Mouse (Mus musculus) adrenal gland, adult (tissue): ENCODE measurements around the gene Kat5.

Experiments used
- DNase-seq, 2 experiments: peaks; one replicate each; pipeline ENCODE4 v3.0.0; 2022 to 2023; ENCODE audit warnings: low spot score in 1 of 2; ENCODE audit not compliant: inconsistent age in 2 of 2

The Kat5 gene

DNA sequence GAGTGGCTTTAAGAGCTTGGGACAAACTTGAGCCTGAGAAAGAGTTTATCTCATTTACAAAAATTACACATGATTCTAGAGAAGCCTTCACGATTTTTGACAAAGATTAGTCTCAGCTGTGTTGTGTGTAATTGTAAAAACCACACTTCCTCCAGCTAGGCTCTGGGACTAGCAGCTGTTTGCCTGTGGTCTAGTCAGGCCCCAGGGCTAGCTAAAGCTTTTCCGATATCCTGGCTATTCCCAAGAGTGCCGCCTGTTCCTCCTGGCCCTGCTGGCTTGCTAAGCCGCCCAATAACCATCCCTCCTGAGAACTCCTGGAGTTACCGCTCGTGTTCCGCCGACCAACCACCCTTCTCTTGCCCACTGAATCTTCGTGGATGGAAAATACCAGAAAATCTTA lies 22.1 kb upstream of the Kat5 start:
- DNase-seq = no peak

DNA sequence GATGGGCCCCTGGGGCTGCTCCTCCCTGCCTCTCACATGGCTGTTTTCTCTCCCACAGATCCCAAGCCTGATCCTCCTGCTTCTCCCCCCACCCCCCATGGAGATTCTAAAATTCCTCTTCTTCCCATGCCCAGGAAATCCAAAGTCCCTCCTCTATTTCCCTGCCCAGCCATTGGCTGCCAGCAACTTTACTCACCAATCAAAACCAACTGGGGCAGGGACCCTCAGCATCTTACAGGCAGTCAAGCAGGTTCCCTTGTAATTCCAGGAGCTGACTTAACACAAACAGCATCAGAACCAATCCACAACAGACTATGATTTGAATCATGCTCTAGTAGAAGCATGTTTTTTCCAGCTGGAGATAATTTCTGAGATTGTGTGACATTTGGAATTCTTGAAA lies 19.9 kb upstream of the Kat5 start:
- no peak for DNase-seq

DNA sequence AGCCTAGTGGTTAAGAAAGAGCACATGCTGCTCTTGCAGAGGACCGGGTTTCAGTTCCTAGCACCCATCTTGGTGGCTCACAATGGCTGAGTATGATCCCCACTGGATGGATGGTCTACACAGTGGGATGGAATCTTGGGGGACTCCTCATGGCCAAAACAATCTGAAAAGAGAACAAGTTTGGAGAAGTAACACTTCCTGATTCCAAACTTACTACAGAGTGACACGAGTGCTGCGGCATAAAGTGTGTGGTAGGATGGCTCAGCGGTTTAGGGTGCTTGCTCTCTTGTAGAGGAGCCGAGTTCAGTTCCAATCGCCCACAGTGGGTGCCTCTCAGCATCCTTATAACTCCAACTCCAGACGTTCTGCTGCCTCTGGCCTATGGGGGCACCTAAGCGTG lies 15.3 kb upstream of the Kat5 start:
- DNase-seq = no peak

DNA sequence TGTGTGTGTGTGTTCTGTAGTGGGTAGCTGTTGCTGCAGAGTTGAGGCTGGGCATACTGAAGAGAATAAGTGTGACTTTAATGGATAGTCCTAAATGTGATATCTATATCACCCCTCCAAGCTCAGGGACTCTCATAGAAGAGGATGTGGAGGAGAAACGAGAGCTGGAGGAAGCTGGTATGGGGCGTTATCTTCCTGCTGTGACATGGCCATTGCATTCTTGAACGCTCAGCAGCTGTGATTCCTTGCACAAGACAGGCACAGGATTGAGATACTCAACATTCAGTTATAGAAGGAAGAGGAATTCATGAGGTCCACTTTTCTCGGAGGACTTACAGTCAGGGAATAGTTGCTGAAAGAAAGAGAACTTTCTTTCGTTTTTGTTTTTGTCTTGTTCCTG lies 11.8 kb upstream of the Kat5 start:
- no peak for DNase-seq

DNA sequence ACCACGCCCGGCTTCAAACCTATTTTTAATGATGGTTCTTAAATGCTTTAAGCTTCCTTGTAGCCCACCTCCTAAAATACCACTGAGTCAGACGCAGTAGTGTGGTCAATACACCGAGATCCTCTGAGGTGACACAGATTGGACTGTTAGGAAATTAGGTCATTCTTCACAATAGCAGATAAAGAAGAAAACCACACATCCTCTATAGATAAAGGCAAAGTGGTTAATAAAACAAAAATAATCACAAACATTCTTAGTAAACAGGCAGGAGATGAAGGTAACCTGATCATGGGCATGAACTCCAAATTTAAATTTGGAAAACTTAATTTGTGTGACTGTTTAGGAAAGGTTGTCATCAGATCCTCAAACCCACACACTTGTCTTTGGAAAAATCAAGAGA lies 10.0 kb upstream of the Kat5 start:
- no peak for DNase-seq

DNA sequence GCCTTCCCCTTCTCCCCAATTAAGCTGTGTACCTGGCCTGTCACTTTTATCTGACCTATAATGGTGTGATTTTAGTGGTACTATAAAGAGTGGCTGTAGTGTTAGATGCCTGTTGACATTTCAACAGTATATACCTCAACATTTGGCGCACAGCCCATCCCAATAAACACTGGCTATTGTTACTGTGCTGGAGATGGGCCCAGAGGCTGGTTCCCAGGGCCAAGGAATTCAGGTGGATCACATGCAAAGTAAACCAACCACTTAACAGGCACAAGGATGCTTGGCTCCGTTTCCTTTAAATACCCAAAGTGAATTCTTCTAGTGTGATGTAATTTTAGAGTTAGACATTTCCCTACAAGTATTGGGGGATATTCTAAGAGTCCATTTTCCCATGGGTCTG lies 4.9 kb upstream of the Kat5 start:
- DNase-seq = no peak

DNA sequence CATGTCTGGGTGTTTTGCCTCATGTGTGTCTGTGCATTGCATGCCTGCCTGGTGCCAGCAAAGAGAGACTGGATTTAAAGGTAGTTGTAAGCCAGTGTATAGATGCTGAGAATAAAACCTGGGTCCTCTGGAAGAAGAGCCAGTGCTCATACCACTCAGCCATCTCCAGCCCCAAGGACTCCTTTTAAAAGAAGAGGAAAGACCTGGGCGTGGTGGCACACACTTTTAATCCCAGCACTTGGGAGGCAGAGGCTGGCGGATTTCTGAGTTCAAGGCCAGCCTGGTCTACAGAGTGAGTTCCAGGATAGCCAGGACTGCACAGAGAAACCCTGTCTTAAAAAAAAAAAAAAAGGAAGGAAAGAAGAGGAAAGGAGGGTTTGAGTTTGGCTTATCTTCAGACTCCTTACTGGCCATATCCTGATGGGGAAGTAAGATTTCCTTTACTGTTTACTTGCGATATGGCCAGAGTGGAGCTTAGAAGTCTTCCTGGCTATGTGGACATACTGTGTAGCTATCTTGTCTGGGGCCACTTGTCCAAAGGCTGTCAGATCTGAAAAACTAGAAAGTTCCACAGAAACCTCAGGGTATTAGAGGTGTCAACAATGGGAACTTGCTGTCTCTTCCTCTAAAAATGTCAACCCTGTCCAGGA lies 2.9 kb upstream of the Kat5 start:
- DNase-seq = no peak

DNA sequence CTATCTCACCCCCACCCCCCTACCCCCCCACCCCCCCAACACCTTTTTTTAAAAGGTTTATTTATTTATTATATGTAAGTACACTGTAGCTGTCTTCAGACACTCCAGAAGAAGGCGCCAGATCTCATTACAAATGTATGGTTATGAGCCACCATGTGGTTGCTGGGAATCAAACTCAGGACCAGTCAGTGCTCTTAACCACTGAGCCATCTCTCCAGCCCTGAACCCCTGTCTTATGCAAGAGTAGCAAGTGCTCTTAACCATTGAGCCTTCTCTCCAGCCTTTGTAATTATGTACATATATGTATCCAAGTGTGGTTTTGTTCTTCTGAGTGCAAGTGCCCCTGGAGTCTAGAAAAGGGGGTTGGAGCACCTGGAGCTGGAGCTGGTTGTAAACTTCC lies 1.9 kb upstream of the Kat5 start:
- DNase-seq = no peak

DNA sequence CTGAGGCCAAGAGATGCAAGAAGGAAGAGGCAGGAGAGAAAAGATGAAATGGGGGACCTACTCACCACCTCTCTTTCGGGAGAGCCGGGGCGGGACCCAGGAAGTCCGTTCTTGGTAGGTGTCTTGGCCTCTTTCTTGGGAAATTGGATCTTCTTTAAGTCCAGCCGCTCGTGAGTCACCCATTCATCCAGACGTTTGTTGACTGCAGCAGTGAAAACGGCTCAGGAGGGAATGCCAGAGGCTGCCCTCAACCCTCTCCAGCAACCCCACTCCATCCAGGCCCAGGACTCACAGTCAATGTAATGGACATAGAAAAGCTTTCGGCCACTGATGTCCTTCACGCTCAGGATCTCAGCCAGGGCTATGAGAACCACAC lies 878 bp downstream of the Kat5 start:
- DNase-seq = no peak

DNA sequence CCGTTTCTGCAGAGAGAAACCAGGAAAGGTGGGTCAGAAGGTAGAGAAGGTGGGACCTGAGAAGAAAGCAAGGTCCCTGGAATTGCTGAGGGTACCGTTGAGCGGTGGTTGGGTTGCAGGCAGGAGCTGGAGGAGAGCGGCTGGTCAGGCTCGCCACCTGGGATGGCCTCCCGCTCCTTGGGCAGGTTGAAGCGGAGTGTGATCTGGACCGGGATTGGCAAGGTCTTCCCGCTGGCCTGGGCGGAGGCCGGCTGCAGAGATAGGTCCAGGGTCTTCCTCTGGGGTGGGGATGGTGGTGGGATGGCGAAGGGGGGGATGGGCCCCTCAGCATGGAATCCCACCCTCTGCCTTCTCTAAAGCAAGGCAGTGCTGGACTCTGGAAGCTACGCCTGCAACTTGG lies 1.3 kb downstream of the Kat5 start:
- DNase-seq = peak in 1 of 2 experiments; percentile 27

DNA sequence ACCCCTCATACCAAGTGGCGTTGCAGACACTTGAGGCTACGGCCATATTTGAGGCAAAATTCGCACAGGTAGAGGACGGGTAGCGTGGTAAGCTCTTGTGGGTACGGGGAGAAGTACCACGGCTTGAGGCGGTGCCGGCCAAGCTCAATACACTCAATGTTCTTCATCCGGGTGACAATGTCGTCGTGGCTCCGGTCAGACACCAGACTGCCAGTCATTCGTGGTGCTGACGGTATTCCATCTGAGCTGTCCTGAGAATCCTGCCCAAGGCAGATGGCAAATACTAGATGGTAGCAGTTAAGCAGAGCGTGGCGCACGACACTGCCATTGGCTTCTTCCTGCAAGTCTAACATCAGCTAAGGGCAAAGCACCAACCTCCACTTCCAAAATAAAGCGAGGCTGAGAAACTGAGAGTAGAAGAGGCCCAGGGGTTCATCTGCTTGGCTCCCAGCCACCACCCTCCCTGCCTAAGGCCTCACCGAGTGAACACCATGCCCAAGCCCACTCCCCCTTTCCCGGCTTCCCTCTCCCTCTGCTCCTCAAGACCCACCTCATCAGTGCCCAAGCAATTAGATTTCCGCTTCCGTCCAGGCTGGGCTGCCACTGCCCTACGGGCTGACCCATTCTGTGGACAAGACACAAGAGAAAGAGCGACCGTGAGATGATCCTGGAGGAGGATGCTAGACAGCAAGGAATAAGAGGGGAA lies 2.2 kb downstream of the Kat5 start:
- peak; percentile 22 to 44 for DNase-seq

DNA sequence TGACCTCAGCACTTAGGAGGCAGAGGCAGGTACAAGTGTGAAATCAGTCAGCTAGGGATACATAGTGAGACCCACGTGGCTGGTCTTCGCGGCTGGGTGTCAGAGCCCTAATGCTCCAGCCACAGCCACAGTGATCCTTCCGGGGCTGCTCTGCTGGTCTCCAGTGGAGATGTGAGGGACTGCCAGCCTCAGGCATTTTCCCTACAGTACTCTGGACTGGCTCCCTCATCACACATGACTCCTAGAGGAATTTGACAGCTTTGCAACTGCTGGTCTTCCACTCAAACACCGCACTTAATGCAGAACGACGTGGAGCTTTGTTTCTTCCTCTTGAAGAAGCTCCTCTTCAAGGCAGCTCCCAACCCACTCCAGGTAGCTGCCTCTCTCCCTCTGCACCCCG lies 3.8 kb downstream of the Kat5 start:
- no peak for DNase-seq

DNA sequence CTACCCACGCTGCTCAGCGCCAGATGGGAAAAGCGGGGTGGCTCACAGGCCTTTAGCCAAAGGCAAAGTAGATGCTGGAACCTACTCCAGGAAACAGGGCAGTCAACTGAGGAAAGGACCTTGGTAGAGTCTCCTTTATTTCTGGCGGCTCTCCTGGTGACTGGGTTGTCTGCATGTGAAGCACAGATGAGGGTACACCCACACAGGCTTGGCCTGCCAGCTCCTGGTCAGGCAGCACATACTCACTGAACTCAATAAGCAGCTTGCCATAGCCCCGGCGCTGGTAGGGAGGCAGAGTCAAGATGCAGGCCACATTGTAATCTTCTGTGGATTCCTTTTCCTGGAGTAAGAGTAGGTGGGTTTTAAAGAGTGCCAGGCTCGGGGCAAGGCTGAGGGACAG lies 4.9 kb downstream of the Kat5 start:
- DNase-seq = no peak

DNA sequence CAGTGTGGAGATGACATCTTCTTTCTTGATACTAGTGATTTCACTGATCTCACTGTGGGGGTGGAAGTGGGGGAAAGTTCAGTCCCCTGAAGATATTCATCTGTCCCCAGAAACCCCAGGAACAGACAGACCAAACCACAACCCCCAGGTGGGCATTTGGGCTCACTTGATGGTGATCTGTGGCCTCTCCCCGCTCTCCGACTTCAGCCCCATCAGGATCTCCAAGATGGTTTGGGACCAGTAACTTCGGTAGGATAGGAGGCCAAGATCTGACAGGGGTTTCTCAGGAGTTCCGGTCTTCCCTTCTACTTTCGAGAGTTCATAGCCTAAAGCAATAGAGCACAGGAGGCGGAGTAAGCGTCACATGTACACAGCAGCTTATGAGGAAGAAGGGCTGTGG lies 6.4 kb downstream of the Kat5 start:
- no peak for DNase-seq

DNA sequence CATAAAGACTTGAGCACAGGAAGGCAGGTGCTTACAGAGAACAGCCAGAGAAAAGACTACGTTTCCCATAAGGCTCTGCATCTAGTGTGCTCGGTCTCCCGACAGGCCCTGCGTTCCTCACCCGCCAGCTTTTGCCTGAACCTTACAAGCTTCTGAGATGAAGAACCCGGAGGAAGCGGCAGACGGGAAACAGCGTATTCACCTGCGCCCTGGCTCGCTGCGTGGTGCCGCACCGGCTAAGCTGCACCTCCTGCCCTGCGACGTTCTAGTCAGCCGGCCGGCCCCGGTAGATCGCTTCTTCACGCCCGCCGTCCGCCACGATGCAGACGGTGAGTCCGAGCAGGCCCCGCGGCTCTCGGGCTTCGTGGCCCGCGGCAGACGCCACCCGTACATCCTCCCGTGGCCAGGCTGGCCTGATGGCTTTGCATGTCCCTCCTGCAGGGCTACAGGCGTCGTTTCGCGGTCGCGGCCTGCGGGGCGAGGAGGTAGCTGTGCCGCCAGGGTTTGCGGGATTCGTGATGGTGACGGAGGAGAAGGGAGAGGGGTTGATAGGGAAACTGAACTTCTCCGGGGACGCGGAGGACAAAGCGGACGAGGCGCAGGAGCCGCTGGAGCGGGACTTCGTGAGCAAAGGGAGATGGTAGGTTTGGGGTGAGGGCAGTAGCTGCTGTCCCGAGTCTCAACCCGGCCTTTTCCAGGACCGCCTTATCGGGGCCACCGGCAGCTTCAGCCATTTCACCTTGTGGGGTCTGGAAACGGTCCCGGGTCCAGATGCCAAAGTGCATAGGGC lies 8.1 kb downstream of the Kat5 start, which contains the start of gene Rnaseh2c:
TSS of gene Rnaseh2c (plus strand) at position 122 of the 790 bp plus-strand sequence.
- peak; percentile 82 to 94 for DNase-seq

DNA sequence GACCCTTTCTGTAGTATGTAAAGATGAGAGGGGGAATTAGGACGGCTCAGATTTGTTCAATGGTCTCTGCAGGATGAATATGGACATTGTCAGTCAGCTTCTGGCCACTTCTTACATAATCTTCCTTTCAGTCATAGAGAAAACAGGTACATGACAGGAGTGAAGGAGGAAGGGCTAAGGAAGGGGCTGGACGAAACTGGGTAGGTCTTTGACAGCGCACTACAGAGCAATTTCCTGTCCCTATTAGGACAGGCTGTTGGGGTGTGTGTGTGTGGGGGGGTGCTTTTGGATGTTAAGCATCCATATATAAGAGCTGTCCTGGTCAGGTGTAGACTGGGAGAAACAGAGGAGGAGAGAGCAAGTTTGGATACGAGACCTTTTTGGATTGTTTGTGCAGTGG lies 10.8 kb downstream of the Kat5 start:
- no peak for DNase-seq

DNA sequence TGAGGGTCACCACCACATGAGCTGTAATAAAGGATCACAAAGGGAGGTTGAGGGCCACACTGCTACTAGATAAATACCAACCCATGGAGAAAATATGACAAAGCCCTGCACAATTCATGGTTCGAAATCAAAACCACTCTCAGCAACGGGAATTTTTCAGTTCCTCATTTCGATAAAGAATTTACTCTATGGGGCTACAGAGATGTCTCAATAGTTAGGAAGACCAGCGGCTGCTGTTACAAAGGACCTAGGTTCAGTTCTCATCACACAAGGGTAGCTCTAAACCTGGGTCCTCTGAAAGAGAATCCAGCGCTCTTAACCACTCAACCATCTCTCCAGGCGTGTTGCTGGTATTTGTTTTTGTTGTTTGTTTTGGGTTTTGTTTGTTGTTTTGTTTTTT lies 18.1 kb downstream of the Kat5 start:
- no peak for DNase-seq

DNA sequence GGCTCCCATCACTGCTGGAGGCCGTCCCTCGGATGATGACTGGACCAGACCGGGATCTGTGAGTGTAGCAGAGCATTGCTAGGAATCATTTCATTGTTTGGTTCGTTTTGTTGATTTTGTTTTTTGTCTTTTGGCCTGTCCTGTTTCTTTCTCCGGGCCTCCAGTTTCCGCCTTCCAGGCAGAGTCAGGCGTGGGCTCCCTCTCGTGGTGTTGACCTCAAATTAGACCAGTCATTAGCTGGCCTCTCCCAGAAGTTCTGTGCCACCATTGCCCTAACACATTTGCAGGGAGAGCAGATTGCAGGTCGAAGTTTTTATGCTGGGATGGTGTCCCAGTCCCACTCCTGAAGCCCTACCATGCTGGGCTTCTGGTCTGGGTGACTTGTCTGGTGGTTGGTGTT lies 20.9 kb downstream of the Kat5 start:
- no peak for DNase-seq

DNA sequence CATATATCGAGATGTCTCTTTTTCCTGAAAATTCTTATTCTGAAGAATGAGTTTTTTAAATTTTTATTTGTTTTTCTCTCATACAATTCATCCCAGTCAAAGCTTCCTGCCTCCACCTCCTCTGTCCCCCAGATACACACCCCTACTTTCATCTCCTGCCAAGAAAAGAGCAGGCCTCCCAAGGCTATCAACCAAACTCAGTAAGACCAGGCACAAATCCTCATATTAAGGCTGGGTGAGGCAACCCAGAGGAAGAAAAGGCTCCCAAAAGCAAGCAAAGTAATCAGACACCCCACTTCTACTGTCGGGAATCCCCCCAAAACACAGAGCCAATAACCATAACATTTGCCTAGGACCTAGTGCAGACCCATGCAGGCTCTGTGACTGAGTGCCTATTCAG lies 28.0 kb downstream of the Kat5 start:
- DNase-seq = peak; percentile 25 to 74

DNA sequence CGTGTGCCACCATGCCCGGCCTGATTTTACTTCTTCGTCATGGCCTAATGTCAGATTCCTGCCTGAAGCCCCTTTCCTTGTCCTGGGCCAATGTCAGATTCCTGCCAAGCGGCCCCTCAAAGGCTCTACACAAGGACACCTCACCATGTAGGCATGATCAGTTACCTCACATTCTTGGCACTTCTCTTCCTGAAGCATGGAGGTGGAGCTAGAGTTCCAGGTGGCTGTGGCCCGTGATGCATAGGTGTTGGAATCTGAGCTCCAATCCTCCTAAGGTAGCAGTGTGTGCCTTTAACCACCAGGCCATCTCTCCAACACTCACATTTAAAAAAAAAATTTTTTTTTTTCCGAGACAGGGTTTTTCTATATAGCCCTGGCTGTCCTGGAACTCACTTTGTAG lies 29.3 kb downstream of the Kat5 start:
- no peak for DNase-seq

DNA sequence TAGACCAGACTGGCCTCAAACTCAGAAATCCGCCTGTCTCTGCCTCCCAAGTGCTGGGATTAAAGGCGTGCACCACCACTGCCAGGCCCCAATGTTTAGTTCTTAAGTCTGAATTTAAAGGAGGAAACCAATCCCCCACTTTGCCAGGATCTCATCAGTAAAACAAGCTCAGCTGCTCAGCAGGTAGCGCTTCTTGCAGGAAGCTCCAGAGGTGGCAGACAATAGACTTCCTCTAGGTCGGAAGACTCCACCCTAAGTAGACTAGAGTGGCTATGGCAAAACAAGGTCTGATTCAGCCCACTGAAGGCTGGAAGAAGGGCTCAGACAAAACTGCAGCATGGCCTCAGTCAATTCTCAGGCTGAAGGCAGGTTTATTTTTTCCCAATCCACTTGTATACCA lies 30.1 kb downstream of the Kat5 start:
- DNase-seq = no peak

DNA sequence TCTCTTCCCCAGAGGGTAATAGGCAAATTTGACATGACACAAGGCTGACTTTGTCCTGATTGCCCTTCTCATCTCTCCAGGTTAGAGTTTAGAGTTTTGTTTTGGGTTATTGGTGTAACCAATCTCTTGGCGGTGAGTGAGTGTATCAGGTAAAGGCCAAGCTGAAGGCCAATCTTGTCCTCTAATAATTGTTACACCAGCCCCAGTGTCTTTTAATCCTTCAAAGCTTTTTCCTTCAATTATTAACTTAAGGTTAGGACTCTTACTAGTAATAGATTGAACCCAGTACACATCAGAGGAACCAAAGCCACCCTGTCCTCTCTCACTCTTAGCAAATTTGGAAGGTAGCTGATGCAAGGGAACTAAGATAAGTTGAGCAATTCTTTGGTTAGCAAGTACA lies 34.7 kb downstream of the Kat5 start:
- no peak for DNase-seq
